Mouse (Mus musculus) intestine, postnatal 0 days (tissue): Measurements from ENCODE around the gene Dennd4b. TPM values are rescaled to one million over a fixed set of nuclear protein-coding genes. Genes with fewer than 3 reads are reported as not detected.

ENCODE experiments used
- ATAC-seq: fragments of 200-750 bp; cut with Nextera tagmentation; 2 replicates; pipeline ENCODE4 v1.8.0; 2017; ENCODE audit warnings: mild to moderate bottlenecking, moderate TSS enrichment, moderate library complexity
- H3K27ac ChIP-seq: fragments of 300-500 bp; sonication (generic); 2 replicates; pipeline ENCODE4 v1.5.1; 2014; ENCODE audit warnings: mild to moderate bottlenecking, low read depth, low read length, moderate library complexity
- H3K27me3 ChIP-seq: fragments of 300-500 bp; sonication (generic); replicated peaks from 2 replicates; pipeline ENCODE4 v1.6.1; 2014; ENCODE audit warnings: low read length, mixed read lengths; ENCODE audit not compliant: control insufficient read depth, insufficient read depth
- H3K36me3 ChIP-seq: fragments of 300-500 bp; sonication (generic); 2 replicates; pipeline ENCODE4 v1.6.1; 2014; ENCODE audit warnings: mild to moderate bottlenecking, moderate library complexity; ENCODE audit not compliant: control insufficient read depth, insufficient read depth
- H3K4me1 ChIP-seq: fragments of 300-500 bp; sonication (generic); replicated peaks from 2 replicates; pipeline ENCODE4 v1.6.1; 2014; ENCODE audit warnings: antibody characterized with exemption, low read length, mixed read lengths; ENCODE audit not compliant: control insufficient read depth, insufficient read depth
- H3K4me2 ChIP-seq: fragments of 300-500 bp; sonication (generic); replicated peaks from 2 replicates; pipeline ENCODE4 v1.6.1; 2014; ENCODE audit warnings: low read depth, mild to moderate bottlenecking, moderate library complexity
- H3K4me3 ChIP-seq: fragments of 300-500 bp; sonication (generic); 2 replicates; pipeline ENCODE4 v1.5.1; 2014; ENCODE audit warnings: low read depth, low read length
- H3K9ac ChIP-seq: fragments of 300-500 bp; sonication (generic); 2 replicates; pipeline ENCODE4 v1.6.1; 2014; ENCODE audit warnings: mild to moderate bottlenecking, low read depth, low read length
- H3K9me3 ChIP-seq: fragments of 300-500 bp; sonication (generic); 2 replicates; pipeline ENCODE4 v1.6.1; 2016; ENCODE audit warnings: mixed run types; ENCODE audit not compliant: control insufficient read depth
- CTCF ChIP-seq: sonication (generic); IDR thresholded peaks from 2 replicates; pipeline ENCODE4 v1.5.1; 2016; ENCODE audit warnings: low read depth, mild to moderate bottlenecking, control low read depth, antibody characterized with exemption, moderate library complexity
- WGBS: fragments of 180-500 bp; shearing (Covaris S2); extraction: QIAGEN DNeasy Blood & Tissue Kit; methylation state at CpG from one replicate; pipeline ENCODE4 v1.1.7; 2014; 5-methylcytosine and 5-hydroxymethylcytosine counted together
- polyA plus RNA-seq: library from polyadenylated mRNA; unstranded; fragments of >200 nt; fragmentation: Nextera tagmentation; extraction: Ambion mirVana; gene quantifications from 2 replicates; pipeline ENCODE4 v1.2.1, GENCODE M21; 2015

The Dennd4b gene
- polyA plus RNA-seq, 1 experiment from 2014 or later, result 0.93 TPM

- no peaks in the 10 kb centered on the region for H3K27me3 ChIP-seq
- H3K4me1 ChIP-seq, result no peaks in the 10 kb centered on the region
- H3K4me3 ChIP-seq, result no peak overlapping the region
- H3K9me3 ChIP-seq, result no peaks in the 10 kb centered on the region
- H3K9ac ChIP-seq, result no peak overlapping the region
- TF ChIP-seq CTCF, result no peak
- WGBS, result 91% methylated on average over 11 of the region's 11 CpGs
- no peak for ATAC-seq
- H3K36me3 ChIP-seq, result peaks cover 50% of the 10 kb centered on the region; the same call in 1 of the 2 replicates
- H3K27ac ChIP-seq, result no peak overlapping the region
- no peak overlapping the region for H3K4me2 ChIP-seq
Measured at GRCm38 (mm10) chr3:90275286-90275685, 10.3 kb downstream of the Dennd4b start.

GRCm38 (mm10) chr3:90276858-90277257, 11.9 kb downstream of the Dennd4b start:
- Histone ChIP-seq H3K4me2 (no peak overlapping the region), H3K9me3 (no peaks in the 10 kb centered on the region), H3K4me3 (no peak overlapping the region), H3K27ac (no peak overlapping the region), H3K9ac (no peak overlapping the region), H3K27me3 (no peaks in the 10 kb centered on the region), H3K4me1 (no peaks in the 10 kb centered on the region), H3K36me3 (peaks cover 49% of the 10 kb centered on the region; the same call in 1 of the 2 replicates)
- WGBS, result 67% methylated on average over 16 of the region's 16 CpGs
- ATAC-seq, result no peak
- no peak for TF ChIP-seq CTCF

GRCm38 (mm10) chr3:90277793-90278192, 12.8 kb downstream of the Dennd4b start:
- no peaks in the 10 kb centered on the region for H3K4me1 ChIP-seq
- H3K9me3 ChIP-seq, result no peaks in the 10 kb centered on the region
- H3K9ac ChIP-seq, result no peak overlapping the region
- H3K27ac ChIP-seq, result no peak overlapping the region
- no peaks in the 10 kb centered on the region for H3K27me3 ChIP-seq
- 78% methylated on average over 9 of the region's 9 CpGs for WGBS
- no peak overlapping the region for H3K4me3 ChIP-seq
- 0 out of 2 replicates have a peak, but pooled peaks have one; percentile 33 for ATAC-seq
- no peak overlapping the region for H3K4me2 ChIP-seq
- peaks cover 40% of the 10 kb centered on the region; the same call in 1 of the 2 replicates for H3K36me3 ChIP-seq
- TF ChIP-seq CTCF, result no peak

DNA sequence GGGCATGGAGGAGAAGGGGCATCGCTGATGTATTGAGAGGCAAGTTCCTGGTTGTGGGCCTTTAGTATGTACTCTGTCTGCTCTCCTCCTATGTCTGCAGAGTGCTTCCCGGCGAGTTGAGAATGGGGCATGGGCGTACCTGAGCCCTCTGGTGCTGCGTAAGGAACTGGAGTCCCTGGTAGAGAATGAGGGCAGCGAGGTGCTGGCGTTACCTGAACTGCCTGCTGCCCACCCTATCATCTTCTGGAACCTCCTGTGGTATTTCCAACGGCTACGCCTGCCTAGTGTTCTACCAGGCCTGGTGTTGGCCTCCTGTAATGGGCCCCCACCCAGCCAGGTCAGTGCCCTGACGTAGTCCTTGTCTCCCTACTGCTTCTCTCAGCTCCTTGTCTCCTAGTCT, 13.2 kb downstream of the Dennd4b start:
- Histone ChIP-seq H3K4me2 (no peak overlapping the region), H3K4me1 (no peaks in the 10 kb centered on the region), H3K36me3 (peaks cover 38% of the 10 kb centered on the region; the same call in 1 of the 2 replicates), H3K4me3 (no peak overlapping the region), H3K9ac (no peak overlapping the region), H3K9me3 (no peaks in the 10 kb centered on the region), H3K27me3 (no peaks in the 10 kb centered on the region), H3K27ac (no peak overlapping the region)
- no peak for ATAC-seq
- no peak for TF ChIP-seq CTCF
- 95% methylated on average over 9 of the region's 10 CpGs for WGBS

GRCm38 (mm10) chr3:90279216-90279615, 14.2 kb downstream of the Dennd4b start:
- no peak for TF ChIP-seq CTCF
- Histone ChIP-seq H3K4me2 (no peak overlapping the region), H3K36me3 (peaks cover 34% of the 10 kb centered on the region; the same call in 1 of the 2 replicates), H3K4me1 (no peaks in the 10 kb centered on the region), H3K27ac (no peak overlapping the region), H3K27me3 (no peaks in the 10 kb centered on the region), H3K9ac (no peak overlapping the region), H3K4me3 (no peak overlapping the region), H3K9me3 (no peaks in the 10 kb centered on the region)
- 91% methylated on average over 9 of the region's 9 CpGs for WGBS
- ATAC-seq, result no peak

GRCm38 (mm10) chr3:90279743-90280142, 14.8 kb downstream of the Dennd4b start:
- whole genome bisulfite sequencing, result 94% methylated on average over 7 of the region's 7 CpGs
- H3K4me2 ChIP-seq, result no peak overlapping the region
- no peaks in the 10 kb centered on the region for H3K4me1 ChIP-seq
- no peaks in the 10 kb centered on the region for H3K27me3 ChIP-seq
- no peak overlapping the region for H3K27ac ChIP-seq
- TF ChIP-seq CTCF, result no peak
- H3K36me3 ChIP-seq, result peaks cover 34% of the 10 kb centered on the region; the same call in 1 of the 2 replicates
- H3K9me3 ChIP-seq, result no peaks in the 10 kb centered on the region
- H3K9ac ChIP-seq, result no peak overlapping the region
- ATAC-seq, result no peak
- no peak overlapping the region for H3K4me3 ChIP-seq

DNA sequence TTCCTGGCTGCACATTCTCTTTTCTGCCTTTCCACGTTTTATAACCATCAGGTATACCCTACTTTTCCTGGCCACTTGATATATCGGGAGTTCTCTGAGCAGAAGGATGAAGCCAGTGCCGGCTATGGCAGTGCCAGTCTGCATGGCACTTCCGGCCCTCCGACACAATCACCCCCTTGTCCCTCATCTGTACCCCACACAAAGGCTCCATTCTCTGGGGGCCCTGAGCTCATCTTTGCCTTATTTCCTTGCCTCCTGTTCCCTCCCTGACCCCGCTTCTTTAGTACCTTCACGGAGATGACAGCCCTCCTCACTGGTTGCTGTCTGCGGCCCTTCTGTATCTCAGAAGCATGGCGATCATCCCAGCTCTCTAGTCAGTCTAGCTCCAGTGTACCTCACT, 15.7 kb downstream of the Dennd4b start:
- Histone ChIP-seq H3K36me3 (peaks cover 34% of the 10 kb centered on the region; the same call in 1 of the 2 replicates), H3K9ac (no peak overlapping the region), H3K27me3 (no peaks in the 10 kb centered on the region), H3K27ac (no peak overlapping the region), H3K4me3 (no peak overlapping the region), H3K4me2 (no peak overlapping the region), H3K4me1 (no peaks in the 10 kb centered on the region), H3K9me3 (no peaks in the 10 kb centered on the region)
- ATAC-seq, result no peak
- WGBS, result 93% methylated on average over 9 of the region's 9 CpGs
- TF ChIP-seq CTCF, result no peak
